Mouse (Mus musculus) MEL (cell line): ENCODE results near the gene Zfp106. TPM values are rescaled to one million over a fixed set of nuclear protein-coding genes. Genes with fewer than 3 reads are reported as not detected.
A peak's percentile ranks its signal among the peaks of the same experiment; 100 is the strongest.

Experiments used
- DNase-seq: peaks from one replicate; pipeline ENCODE4 v3.0.0; 2011; ENCODE audit warnings: low read depth, low spot score
- H3K27ac ChIP-seq: 2 replicates; pipeline ENCODE4 v1.5.1; 2012; ENCODE audit warnings: low read depth, mild to moderate bottlenecking, control low read depth, low read length, moderate library complexity; ENCODE audit not compliant: control insufficient read depth
- H3K27me3 ChIP-seq, 2 experiments: fragments of 150-350 bp in 1 of 2; sonication (generic) in 1 of 2; 2 replicates each; pipeline ENCODE4 v1.6.1; 2012; ENCODE audit warnings: low read length in 2 of 2, mild to moderate bottlenecking in 2 of 2, improper control_type of control experiment in 1 of 2, moderate library complexity in 1 of 2; ENCODE audit not compliant: insufficient read depth in 2 of 2, control insufficient read depth in 1 of 2
- H3K36me3 ChIP-seq, 2 experiments: 2 replicates each; pipeline ENCODE4 v1.6.1; 2012 to 2014; ENCODE audit warnings: low read length in 2 of 2, improper control_type of control experiment in 1 of 2, inconsistent platforms in 1 of 2, mild to moderate bottlenecking in 1 of 2; ENCODE audit not compliant: insufficient read depth in 2 of 2, control insufficient read depth in 1 of 2
- H3K4me1 ChIP-seq, 2 experiments: fragments of 150-350 bp in 1 of 2; sonication (generic) in 1 of 2; 2 replicates each; pipeline ENCODE4 v1.6.1; 2012; ENCODE audit warnings: low read length in 2 of 2, improper control_type of control experiment in 1 of 2, mild to moderate bottlenecking in 1 of 2; ENCODE audit not compliant: insufficient read depth in 2 of 2, control insufficient read depth in 1 of 2
- H3K4me3 ChIP-seq, 2 experiments: fragments of 150-350 bp in 1 of 2; sonication (generic) in 1 of 2; 2 replicates each; pipeline ENCODE4 v1.5.1; 2012; ENCODE audit warnings: low read depth in 2 of 2, low read length in 2 of 2, mild to moderate bottlenecking in 2 of 2, moderate library complexity in 2 of 2, control low read depth in 1 of 2, improper control_type of control experiment in 1 of 2; ENCODE audit not compliant: control insufficient read depth in 1 of 2, insufficient read depth in 1 of 2
- H3K79me2 ChIP-seq: 2 replicates; pipeline ENCODE4 v1.6.1; 2012; ENCODE audit warnings: mild to moderate bottlenecking, low read length, moderate library complexity; ENCODE audit not compliant: control insufficient read depth, poor library complexity, insufficient read depth
- H3K9ac ChIP-seq: 2 replicates; pipeline ENCODE4 v1.6.1; 2012; ENCODE audit warnings: low read depth, mild to moderate bottlenecking, control low read depth, low read length, moderate library complexity; ENCODE audit not compliant: control insufficient read depth, poor library complexity, severe bottlenecking
- H3K9me3 ChIP-seq: fragments of 150-350 bp; sonication (generic); replicated peaks from 2 replicates; pipeline ENCODE4 v1.6.1; 2012; ENCODE audit warnings: mild to moderate bottlenecking, low read length, improper control_type of control experiment, moderate library complexity; ENCODE audit not compliant: insufficient read depth
- BHLHE40 ChIP-seq: IDR thresholded peaks from 2 replicates; pipeline ENCODE4 v1.6.1; 2012; ENCODE audit warnings: low read depth, mild to moderate bottlenecking, inconsistent platforms, low read length, improper control_type of control experiment, borderline replicate concordance
- CHD1 ChIP-seq: IDR thresholded peaks from 2 replicates; pipeline ENCODE4 v1.6.1; 2012; ENCODE audit warnings: low read depth, mild to moderate bottlenecking, inconsistent platforms, low read length, improper control_type of control experiment
- CHD2 ChIP-seq: IDR thresholded peaks from 2 replicates; pipeline ENCODE4 v1.6.1; 2011; ENCODE audit warnings: low read length, improper control_type of control experiment
- CTCF ChIP-seq, 3 experiments: IDR thresholded peaks in 2 of 3; conservative IDR thresholded peaks in 1 of 3; 2 replicates each; pipeline ENCODE4 v1.5.1; 2011 to 2012; ENCODE audit warnings: low read length in 3 of 3, low read depth in 2 of 3, mild to moderate bottlenecking in 2 of 3, improper control_type of control experiment in 1 of 3, inconsistent platforms in 1 of 3, mixed read lengths in 1 of 3, moderate library complexity in 1 of 3; ENCODE audit not compliant: control insufficient read depth in 1 of 3, insufficient read depth in 1 of 3, poor library complexity in 1 of 3, severe bottlenecking in 1 of 3
- E2F4 ChIP-seq: IDR thresholded peaks from 2 replicates; pipeline ENCODE4 v1.6.1; 2011; ENCODE audit warnings: low read depth, low read length, improper control_type of control experiment, borderline replicate concordance
- ELF1 ChIP-seq: IDR thresholded peaks from 2 replicates; pipeline ENCODE4 v1.6.1; 2014; ENCODE audit warnings: low read depth, mild to moderate bottlenecking, inconsistent platforms, low read length, improper control_type of control experiment, moderate library complexity
- EP300 ChIP-seq, 2 experiments: IDR thresholded peaks; 2 replicates each; pipeline ENCODE4 v1.6.1; 2011; ENCODE audit warnings: improper control_type of control experiment in 2 of 2, low read length in 2 of 2, low read depth in 1 of 2, mild to moderate bottlenecking in 1 of 2
- ETS1 ChIP-seq: IDR thresholded peaks from 2 replicates; pipeline ENCODE4 v1.6.1; 2012; ENCODE audit warnings: low read depth, mild to moderate bottlenecking, inconsistent platforms, low read length, improper control_type of control experiment, moderate library complexity
- GATA1 ChIP-seq: IDR thresholded peaks from 2 replicates; pipeline ENCODE4 v1.6.1; 2011; ENCODE audit warnings: low read depth, low read length, improper control_type of control experiment
- HCFC1 ChIP-seq: IDR thresholded peaks from 2 replicates; pipeline ENCODE4 v1.6.1; 2012; ENCODE audit warnings: low read depth, mild to moderate bottlenecking, inconsistent platforms, low read length, improper control_type of control experiment, moderate library complexity
- JUND ChIP-seq: IDR thresholded peaks from 2 replicates; pipeline ENCODE4 v1.6.1; 2011; ENCODE audit warnings: low read depth, mild to moderate bottlenecking, improper control_type of control experiment, low read length
- KAT2A ChIP-seq: conservative IDR thresholded peaks from 2 replicates; pipeline ENCODE4 v1.6.1; 2012; ENCODE audit warnings: low read depth, low read length, improper control_type of control experiment, inconsistent platforms
- MAFK ChIP-seq: IDR thresholded peaks from 2 replicates; pipeline ENCODE4 v1.6.1; 2011; ENCODE audit warnings: low read depth, mild to moderate bottlenecking, low read length, improper control_type of control experiment, borderline replicate concordance
- MAX ChIP-seq: IDR thresholded peaks from 2 replicates; pipeline ENCODE4 v1.6.1; 2011; ENCODE audit warnings: low read length, improper control_type of control experiment
- MAZ ChIP-seq: IDR thresholded peaks from 2 replicates; pipeline ENCODE4 v1.6.1; 2012; ENCODE audit warnings: low read depth, mild to moderate bottlenecking, inconsistent platforms, low read length, improper control_type of control experiment
- MEF2A ChIP-seq: IDR thresholded peaks from 2 replicates; pipeline ENCODE4 v1.6.1; 2014; ENCODE audit warnings: low read depth, mild to moderate bottlenecking, inconsistent platforms, low read length, improper control_type of control experiment; ENCODE audit not compliant: poor library complexity, insufficient replicate concordance, severe bottlenecking; ENCODE audit errors: extremely low read depth
- MXI1 ChIP-seq: IDR thresholded peaks from 2 replicates; pipeline ENCODE4 v1.6.1; 2011; ENCODE audit warnings: mild to moderate bottlenecking, low read depth, low read length, improper control_type of control experiment
- MYB ChIP-seq: IDR thresholded peaks from 2 replicates; pipeline ENCODE4 v1.6.1; 2011; ENCODE audit warnings: mild to moderate bottlenecking, low read depth, low read length, improper control_type of control experiment
- MYC ChIP-seq: IDR thresholded peaks from 2 replicates; pipeline ENCODE4 v1.6.1; 2011; ENCODE audit warnings: low read depth, mild to moderate bottlenecking, low read length, improper control_type of control experiment, moderate library complexity
- NELFE ChIP-seq: IDR thresholded peaks from 2 replicates; pipeline ENCODE4 v1.6.1; 2011; ENCODE audit warnings: low read depth, low read length, improper control_type of control experiment
- NRF1 ChIP-seq: IDR thresholded peaks from 2 replicates; pipeline ENCODE4 v1.6.1; 2014; ENCODE audit warnings: low read depth, mild to moderate bottlenecking, inconsistent platforms, low read length, improper control_type of control experiment, moderate library complexity; ENCODE audit not compliant: poor library complexity, insufficient read depth, severe bottlenecking
- POLR2A ChIP-seq, 2 experiments: IDR thresholded peaks; 2 replicates each; pipeline ENCODE4 v1.6.1; 2011 to 2012; ENCODE audit warnings: low read length in 2 of 2, mild to moderate bottlenecking in 2 of 2, control low read depth in 1 of 2, improper control_type of control experiment in 1 of 2, low read depth in 1 of 2, moderate library complexity in 1 of 2; ENCODE audit not compliant: control insufficient read depth in 1 of 2, insufficient read depth in 1 of 2, poor library complexity in 1 of 2
- POLR2AphosphoS2 ChIP-seq: IDR thresholded peaks from 2 replicates; pipeline ENCODE4 v1.6.1; 2011; ENCODE audit warnings: low read length, improper control_type of control experiment
- POLR2AphosphoS5 ChIP-seq: IDR thresholded peaks from 2 replicates; pipeline ENCODE4 v1.6.1; 2012; ENCODE audit warnings: low read depth, borderline replicate concordance, mild to moderate bottlenecking, inconsistent platforms, low read length, moderate library complexity, mixed read lengths
- RAD21 ChIP-seq: IDR thresholded peaks from 2 replicates; pipeline ENCODE4 v1.6.1; 2011; ENCODE audit warnings: mild to moderate bottlenecking, low read depth, low read length, improper control_type of control experiment
- RCOR1 ChIP-seq: IDR thresholded peaks from 2 replicates; pipeline ENCODE4 v1.6.1; 2012; ENCODE audit warnings: low read depth, mild to moderate bottlenecking, inconsistent platforms, low read length, improper control_type of control experiment
- SMC3 ChIP-seq: IDR thresholded peaks from 2 replicates; pipeline ENCODE4 v1.6.1; 2011; ENCODE audit warnings: low read depth, low read length, improper control_type of control experiment
- TAL1 ChIP-seq: IDR thresholded peaks from 2 replicates; pipeline ENCODE4 v1.6.1; 2012; ENCODE audit warnings: mild to moderate bottlenecking, inconsistent platforms, low read length, moderate library complexity, mixed read lengths
- TBP ChIP-seq: IDR thresholded peaks from 2 replicates; pipeline ENCODE4 v1.8.0; 2011; ENCODE audit warnings: low read depth, low read length, improper control_type of control experiment
- TCF12 ChIP-seq: IDR thresholded peaks from 2 replicates; pipeline ENCODE4 v1.6.1; 2014; ENCODE audit warnings: low read depth, mild to moderate bottlenecking, inconsistent platforms, low read length, improper control_type of control experiment, moderate library complexity
- UBTF ChIP-seq: IDR thresholded peaks from 2 replicates; pipeline ENCODE4 v1.6.1; 2012; ENCODE audit warnings: low read depth, mild to moderate bottlenecking, inconsistent platforms, low read length, improper control_type of control experiment, moderate library complexity, borderline replicate concordance; ENCODE audit not compliant: insufficient read depth
- USF1 ChIP-seq: IDR thresholded peaks from 2 replicates; pipeline ENCODE4 v1.6.1; 2014; ENCODE audit warnings: low read depth, mild to moderate bottlenecking, inconsistent platforms, low read length, improper control_type of control experiment, moderate library complexity
- USF2 ChIP-seq, 2 experiments: IDR thresholded peaks; 2 replicates each; pipeline ENCODE4 v1.6.1; 2011 to 2012; ENCODE audit warnings: improper control_type of control experiment in 2 of 2, low read length in 2 of 2, borderline replicate concordance in 1 of 2, inconsistent platforms in 1 of 2, low read depth in 1 of 2, mild to moderate bottlenecking in 1 of 2; ENCODE audit not compliant: insufficient read depth in 1 of 2
- ZC3H11A ChIP-seq: IDR thresholded peaks from 2 replicates; pipeline ENCODE4 v1.6.1; 2012; ENCODE audit warnings: low read depth, mild to moderate bottlenecking, inconsistent platforms, low read length, improper control_type of control experiment
- ZKSCAN1 ChIP-seq: IDR thresholded peaks from 2 replicates; pipeline ENCODE4 v1.6.1; 2012; ENCODE audit warnings: low read depth, mild to moderate bottlenecking, inconsistent platforms, low read length, improper control_type of control experiment, moderate library complexity
- ZMIZ1 ChIP-seq: IDR thresholded peaks from 2 replicates; pipeline ENCODE4 v1.6.1; 2012; ENCODE audit warnings: low read depth, mild to moderate bottlenecking, inconsistent platforms, low read length, improper control_type of control experiment, moderate library complexity
- ZNF384 ChIP-seq: IDR thresholded peaks from 2 replicates; pipeline ENCODE4 v1.6.1; 2012; ENCODE audit warnings: low read depth, mild to moderate bottlenecking, inconsistent platforms, low read length, improper control_type of control experiment
- polyA plus RNA-seq, 2 experiments: library from polyadenylated mRNA; stranded (reverse) in 1 of 2; unstranded in 1 of 2; fragments of >175 nt in 1 of 2; fragments of >200 nt in 1 of 2; gene quantifications; 2 replicates each; pipeline versions ENCODE4 v1.2.1 to v1.2.4; 2012; ENCODE audit warnings: low replicate concordance in 2 of 2, low read depth in 1 of 2; ENCODE audit not compliant: insufficient read length in 2 of 2, insufficient read depth in 1 of 2, missing spikeins in 1 of 2
- total RNA-seq: library from RNA; depleted of rRNA; stranded (reverse); fragments of 300-350 nt; gene quantifications from 2 replicates; pipeline ENCODE4 v1.2.3, GENCODE M21; 2012

Zfp106 gene
- total and polyA plus RNA-seq, 3 experiments, result 63.9 to 130 (median 80.6) TPM

- Histone ChIP-seq H3K27ac (peak overlapping the region; percentile 74), H3K9me3 (no peaks in the 10 kb centered on the region), H3K4me3 (peak overlapping the region in 1 of 2 experiments; percentile 5; a peak in 1 of 4 replicates), H3K9ac (no peak overlapping the region; the same call in 1 of the 2 replicates), H3K79me2 (peaks cover 52% of the 10 kb centered on the region), H3K27me3 (no peaks in the 10 kb centered on the region), H3K4me1 (peaks cover 32 to 39% of the 10 kb centered on the region in 2 experiments), H3K36me3 (peaks cover 11 to 60% of the 10 kb centered on the region in 2 experiments)
- DNase-seq, result peak; percentile 83
- TF ChIP-seq MAX, result 0 out of 2 replicates have a peak, but pooled peaks have one; percentile 25
- TF ChIP-seq ZC3H11A, result no peak
- peak; percentile 87 for TF ChIP-seq USF1
- TF ChIP-seq E2F4, result no peak
- TF ChIP-seq CTCF (IDR thresholded peaks at IDR 0.05 in 2 of 3, conservative IDR thresholded peaks at IDR 0.05 in 1 of 3; ENCODE audit: control insufficient read depth in 1 of 3, insufficient read depth in 1 of 3, low read depth in 2 of 3, low read length in 3 of 3, poor library complexity in 1 of 3, severe bottlenecking in 1 of 3), result no peak
- no peak for TF ChIP-seq MAZ
- no peak for TF ChIP-seq RAD21
- 0 out of 2 replicates have a peak, but pooled peaks have one; percentile 37 for TF ChIP-seq TCF12
- TF ChIP-seq HCFC1, result no peak
- peak; percentile 76 for TF ChIP-seq TAL1
- no peak for TF ChIP-seq POLR2AphosphoS2
- TF ChIP-seq EP300 (IDR thresholded peaks at IDR 0.05; ENCODE audit: low read depth in 1 of 2, low read length in 2 of 2), result peak; percentile 42 to 67; a peak in 3 of 4 replicates
- TF ChIP-seq CHD1, result no peak
- TF ChIP-seq POLR2AphosphoS5, result no peak
- TF ChIP-seq KAT2A, result no peak
- TF ChIP-seq JUND, result no peak
- no peak for TF ChIP-seq CHD2
- TF ChIP-seq MXI1, result peak; percentile 41; the same call in 1 of the 2 replicates
- TF ChIP-seq SMC3, result no peak
- TF ChIP-seq ZNF384, result no peak
- TF ChIP-seq NRF1, result no peak
- peak in 1 of 2 experiments; percentile 46; a peak in 1 of 4 replicates for TF ChIP-seq USF2 (IDR thresholded peaks at IDR 0.05; ENCODE audit: borderline replicate concordance in 1 of 2, insufficient read depth in 1 of 2, low read depth in 1 of 2, low read length in 2 of 2)
- TF ChIP-seq MYB, result no peak
- no peak for TF ChIP-seq NELFE
- no peak for TF ChIP-seq UBTF
- no peak for TF ChIP-seq RCOR1
- TF ChIP-seq ZKSCAN1, result no peak
- no peak for TF ChIP-seq ZMIZ1
- TF ChIP-seq ETS1, result peak; percentile 93
- TF ChIP-seq TBP, result no peak
- TF ChIP-seq POLR2A (IDR thresholded peaks at IDR 0.05; ENCODE audit: control insufficient read depth in 1 of 2, insufficient read depth in 1 of 2, low read depth in 1 of 2, low read length in 2 of 2, poor library complexity in 1 of 2), result no peak
- no peak for TF ChIP-seq ELF1
- no peak for TF ChIP-seq MAFK
- peak; percentile 87; the same call in 1 of the 2 replicates for TF ChIP-seq BHLHE40
- TF ChIP-seq GATA1, result peak; percentile 4; the same call in 1 of the 2 replicates
- TF ChIP-seq MEF2A, result no peak
- peak; percentile 62 for TF ChIP-seq MYC
Observed at GRCm38 (mm10) chr2:120578286-120578685, 14.6 kb upstream of the Zfp106 start.
